Mouse (Mus musculus) ovary, postnatal 36 days (tissue): Measurements from ENCODE around the gene Dnajc5.

Experiments used
- DNase-seq: peaks from one replicate; pipeline ENCODE4 v3.0.0; 2022; ENCODE audit warnings: low spot score, mixed read lengths

Gene Dnajc5

DNA sequence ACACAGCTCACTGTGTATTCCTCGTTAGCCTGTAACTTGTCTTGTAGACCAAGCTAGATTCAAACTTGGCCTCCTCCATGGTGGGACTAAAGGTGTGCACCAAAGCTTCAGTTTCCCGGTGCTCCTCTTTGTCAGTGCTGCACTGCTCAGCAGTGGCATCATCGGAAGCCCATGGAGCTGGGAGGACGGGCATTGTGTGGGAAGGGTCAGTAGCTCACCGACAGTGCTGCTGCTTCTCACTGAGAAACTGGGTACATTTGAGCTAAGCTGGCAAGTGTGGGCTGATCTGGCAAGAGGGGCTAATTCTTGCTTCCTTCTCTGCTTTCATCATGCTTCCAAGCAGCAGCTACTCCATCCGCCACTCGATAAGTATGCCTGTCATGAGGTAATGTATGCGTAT, 9.1 kb upstream of the Dnajc5 start:
- no peak for DNase-seq

DNA sequence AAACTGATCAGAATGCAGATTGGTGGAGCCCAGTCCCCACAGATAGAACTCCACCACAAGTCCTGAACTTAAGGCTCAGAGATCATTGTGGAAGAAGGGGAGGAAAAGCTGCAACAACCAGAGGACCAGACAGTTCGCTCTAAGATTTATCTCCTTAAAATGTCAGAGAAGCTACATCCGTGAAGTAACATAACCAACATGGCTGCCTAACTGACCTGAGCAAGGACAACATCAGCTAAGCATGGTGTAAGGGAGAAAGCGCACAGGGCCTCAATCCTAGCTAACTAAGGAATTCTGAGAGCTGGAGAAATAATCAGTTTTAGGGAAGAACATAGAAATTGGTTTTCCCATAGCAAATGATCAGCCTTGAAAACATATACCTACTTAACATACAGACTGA, 1.1 kb upstream of the Dnajc5 start:
- no peak for DNase-seq

DNA sequence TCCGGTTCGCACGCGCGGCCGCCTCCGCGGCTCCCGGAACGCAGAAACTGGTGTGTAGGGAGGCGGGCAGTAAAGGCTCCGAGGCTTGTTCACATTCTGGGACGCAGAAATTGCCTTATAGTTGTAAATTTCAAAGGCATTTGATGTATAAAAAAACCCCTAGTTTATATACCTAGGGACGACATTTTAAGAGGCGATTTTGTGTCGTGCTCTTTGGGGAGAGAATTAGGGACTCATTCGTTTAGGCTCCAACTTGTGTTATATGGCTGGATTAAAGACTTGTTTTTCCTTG, 597 bp downstream of the Dnajc5 start:
- DNase-seq, result no peak

DNA sequence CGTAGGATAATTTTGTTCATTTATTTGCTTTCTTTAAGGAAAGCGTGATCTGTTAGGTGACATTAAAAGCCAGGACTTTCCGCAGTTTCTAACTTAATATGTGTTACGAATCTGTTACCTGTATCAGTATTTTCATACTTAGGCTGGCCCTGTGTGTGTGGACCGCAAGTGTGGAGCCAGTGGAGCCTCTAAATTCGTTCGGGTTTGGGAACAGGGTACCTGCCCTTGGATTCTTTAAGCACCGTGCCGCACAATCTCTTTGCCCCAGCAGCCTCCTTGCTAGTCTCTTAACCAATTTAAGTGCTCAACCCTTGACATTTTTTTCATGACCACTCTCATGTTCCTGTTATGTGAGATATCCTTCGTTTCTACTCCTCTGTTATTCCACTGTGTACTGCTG, 1.2 kb downstream of the Dnajc5 start:
- DNase-seq, result no peak

DNA sequence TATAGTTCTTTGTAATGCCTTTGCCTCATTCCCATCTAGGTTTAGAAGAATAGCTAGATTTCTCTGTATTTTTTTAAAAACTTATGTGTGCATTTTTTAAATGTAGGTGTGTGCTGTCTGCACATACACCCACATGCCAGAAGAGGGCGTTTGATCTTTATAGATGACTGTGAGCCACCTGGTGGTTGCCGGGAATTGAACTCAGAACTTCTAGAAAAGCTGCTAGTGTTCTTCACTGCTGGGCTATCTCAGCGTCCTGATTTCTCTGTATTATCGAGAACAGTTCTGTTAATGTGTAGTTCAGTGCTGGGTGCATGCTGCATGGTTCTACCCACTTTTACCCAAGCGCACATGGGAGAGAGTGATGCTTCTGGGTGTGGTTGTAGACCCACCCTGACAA, 2.5 kb downstream of the Dnajc5 start:
- no peak for DNase-seq

DNA sequence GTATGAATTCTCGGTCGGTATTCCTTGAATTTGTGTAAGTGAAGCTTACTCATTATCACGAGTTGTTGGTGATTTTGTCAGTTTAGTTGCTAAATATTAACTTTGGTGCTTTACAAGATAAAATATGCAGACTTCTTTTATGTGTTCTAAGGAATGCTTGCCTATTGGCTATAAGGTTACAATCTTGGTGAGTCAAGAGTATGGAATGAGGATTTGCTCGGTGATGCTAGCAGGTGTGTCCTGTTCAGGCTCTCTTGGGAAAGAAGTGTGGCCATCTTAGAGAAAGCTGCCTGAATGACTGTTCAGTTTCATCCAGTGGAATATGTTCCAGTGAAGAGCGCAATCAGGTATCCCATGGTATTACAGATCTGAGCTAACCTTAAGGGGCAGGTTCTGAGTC, 5.2 kb downstream of the Dnajc5 start:
- no peak for DNase-seq

DNA sequence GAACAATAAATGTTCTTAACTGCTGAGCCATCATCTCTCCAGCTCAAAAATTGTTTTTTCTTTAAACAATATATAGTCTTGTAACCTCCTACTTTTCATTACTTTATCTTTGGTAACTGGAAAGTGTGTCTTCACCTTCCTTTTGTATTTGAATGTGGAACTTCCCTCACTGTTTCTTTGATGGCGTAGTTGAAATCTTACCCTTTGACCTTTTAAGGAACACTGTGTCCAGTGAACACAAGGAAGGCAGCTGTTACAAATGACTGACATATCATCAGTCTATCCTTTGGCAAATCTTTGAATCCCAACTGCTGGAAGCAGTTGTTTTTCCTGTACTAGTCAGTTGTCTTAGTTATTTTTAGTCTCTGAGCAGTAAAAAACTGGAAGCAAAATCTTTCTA, 8.8 kb downstream of the Dnajc5 start:
- no peak for DNase-seq

DNA sequence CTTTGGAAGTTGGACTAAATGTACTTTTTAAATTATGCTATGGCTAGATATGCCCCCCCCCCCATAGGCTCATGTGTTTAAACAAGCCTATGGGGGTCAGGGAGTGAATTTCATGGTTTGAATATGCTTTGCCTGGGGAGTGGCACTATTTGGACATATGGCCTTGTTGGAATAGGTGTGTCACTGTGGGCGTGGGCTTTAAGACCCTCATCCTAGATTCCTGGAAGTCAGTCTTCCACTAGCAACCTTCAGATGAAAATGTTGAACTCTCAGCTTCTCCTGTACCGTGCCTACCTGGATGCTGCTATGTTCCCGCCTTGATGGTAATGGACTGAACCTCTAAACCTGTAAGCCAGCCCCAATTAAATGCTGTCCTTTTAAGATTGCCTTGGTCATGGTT, 12.3 kb downstream of the Dnajc5 start:
- no peak for DNase-seq

DNA sequence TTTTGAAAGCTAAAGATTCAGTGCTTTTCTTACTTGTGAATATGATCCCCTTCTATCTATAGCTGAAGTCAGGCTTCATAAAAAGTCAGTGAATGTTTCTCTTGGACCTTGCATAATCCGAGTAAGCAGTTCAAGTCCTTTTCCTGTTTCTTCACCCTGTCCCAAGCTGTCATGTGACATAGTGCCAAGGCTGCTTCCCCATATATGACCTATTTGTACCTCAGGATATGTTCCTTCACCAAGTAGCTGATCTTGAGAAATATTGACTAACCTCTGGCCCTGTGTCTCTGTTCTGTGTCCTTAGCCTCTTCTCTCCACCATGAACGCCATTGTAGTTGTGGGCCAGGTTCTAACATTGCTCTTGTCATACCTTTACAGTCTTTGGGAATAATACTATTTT, 16.1 kb downstream of the Dnajc5 start:
- no peak for DNase-seq

DNA sequence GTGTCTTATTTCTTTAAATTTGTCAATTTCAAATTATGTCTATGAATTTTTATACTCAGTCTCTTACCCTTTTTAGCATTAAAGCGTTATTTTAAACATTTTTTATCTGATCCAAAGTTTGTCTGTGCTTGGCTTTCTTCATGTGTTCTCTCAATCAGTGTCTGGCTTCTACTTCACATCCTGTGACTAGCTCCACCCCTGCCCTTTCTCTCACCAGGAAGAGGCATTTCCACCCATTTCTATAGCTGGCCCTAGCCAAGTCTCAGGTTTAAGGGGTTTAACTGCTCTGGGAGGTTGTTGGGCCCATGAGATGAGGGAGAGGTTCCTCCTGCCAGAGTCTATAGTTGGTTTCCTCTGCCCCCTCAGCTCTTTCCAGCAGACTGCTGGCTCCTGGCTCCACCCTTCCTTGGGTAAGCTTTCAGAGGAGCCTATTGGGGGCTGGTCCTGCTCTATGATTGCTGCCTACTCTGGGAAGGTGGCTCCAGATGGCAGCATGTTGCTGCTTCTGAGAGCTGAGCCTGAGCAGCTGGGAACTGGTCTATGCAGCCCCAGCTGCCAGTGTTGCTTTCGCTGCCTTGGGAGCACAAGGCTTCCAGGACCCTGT, 17.3 kb downstream of the Dnajc5 start:
- no peak for DNase-seq

DNA sequence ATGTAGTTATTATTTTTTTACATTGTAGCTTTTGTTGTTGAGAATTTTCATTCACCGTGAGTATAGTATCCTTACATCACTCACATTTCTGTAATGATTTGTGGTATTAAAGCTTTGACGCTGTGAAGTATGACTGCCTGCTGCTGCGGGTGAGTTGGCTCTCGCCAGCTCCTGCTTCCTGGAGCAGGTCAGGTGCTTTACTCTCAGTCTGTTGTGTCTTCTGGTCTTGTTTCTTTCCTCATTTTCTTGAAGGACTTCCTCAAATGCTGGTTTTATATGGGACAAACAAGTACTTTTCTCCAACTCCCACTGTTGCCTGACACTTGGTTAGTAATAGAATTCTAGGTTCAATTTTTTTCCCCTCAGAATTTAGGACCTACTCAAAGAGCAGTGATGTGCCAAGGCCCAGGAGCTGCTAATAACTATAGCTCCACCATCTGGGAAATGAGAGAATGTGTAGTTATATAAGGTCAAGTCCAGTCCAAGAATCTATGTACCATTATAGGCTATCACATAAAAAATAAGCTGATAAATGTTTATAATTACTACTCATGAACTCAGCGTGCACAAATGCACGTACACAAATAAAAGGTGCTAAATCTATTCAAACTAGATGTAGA, 21.6 kb downstream of the Dnajc5 start:
- DNase-seq, result no peak

DNA sequence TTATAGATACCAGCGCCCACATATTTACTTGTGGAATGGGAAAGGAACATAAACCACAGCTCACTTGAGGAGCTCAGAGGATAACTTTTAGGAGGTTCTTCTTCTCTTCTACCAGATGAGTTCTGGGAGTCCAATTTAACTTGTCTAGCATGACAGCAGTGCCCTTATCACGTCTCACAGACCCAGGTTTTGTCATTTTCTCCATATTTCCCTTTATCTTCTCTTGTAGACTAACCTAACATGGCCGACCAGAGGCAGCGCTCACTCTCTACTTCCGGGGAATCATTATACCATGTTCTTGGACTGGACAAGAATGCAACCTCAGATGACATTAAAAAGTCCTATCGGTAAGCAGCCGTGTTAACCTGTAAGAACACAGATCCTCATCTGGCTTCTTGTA, 25.9 kb downstream of the Dnajc5 start:
- no peak for DNase-seq

DNA sequence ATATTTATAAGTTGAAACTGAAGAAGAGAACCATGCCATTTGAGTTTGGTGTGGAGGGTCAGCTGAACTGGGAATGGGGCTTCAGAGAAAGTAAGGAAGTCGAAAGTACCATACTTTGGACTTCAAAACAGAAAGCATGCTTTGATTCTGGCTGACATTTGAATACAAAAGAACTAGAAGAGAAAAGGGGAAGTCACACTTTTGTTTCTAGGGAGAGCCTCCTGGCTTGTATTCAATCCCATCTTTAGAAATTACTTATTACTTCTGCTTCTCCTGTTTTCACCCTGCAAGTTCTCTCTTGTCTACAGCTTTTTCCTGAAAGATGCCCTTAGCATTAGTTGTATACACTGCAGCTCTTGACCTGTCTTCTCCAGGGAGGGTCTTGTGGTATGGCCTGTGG, 27.9 kb downstream of the Dnajc5 start:
- no peak for DNase-seq

DNA sequence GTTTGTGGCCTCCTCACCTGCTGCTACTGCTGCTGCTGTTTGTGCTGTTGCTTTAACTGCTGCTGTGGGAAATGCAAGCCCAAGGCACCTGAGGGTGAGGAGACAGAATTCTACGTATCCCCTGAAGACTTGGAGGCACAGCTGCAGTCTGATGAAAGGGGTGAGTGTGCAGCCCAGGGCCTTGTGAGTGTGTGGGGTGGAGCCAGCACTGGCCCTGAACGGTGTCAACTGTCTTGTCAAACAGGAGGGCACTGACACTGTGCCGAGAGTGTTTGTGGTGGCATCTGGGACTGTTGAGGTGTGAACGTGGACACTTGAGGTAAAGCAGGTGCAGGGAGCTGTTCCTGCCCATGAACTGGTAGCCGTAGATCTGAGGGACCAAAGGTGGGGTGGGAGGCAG, 28.4 kb downstream of the Dnajc5 start:
- DNase-seq, result no peak

DNA sequence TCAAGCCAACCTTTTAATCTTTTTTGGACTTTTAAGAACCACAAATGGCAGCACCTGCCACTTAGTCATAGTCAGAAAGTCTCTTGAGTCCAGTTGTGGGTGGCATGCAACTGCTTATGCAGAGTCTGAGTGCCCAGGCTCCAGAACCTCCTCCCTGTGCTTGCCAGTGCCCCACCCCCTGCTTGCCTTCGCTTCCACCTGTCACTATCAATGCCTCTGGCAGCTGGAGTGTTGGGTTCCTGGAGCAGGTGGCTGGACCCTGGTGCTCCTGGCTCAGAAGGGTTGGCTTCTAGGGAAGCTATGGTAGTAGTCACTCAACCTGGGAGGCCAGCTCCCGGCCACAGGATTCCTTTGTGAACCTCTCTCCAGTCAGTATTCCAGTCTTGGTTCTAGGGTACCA, 29.9 kb downstream of the Dnajc5 start:
- DNase-seq, result no peak

DNA sequence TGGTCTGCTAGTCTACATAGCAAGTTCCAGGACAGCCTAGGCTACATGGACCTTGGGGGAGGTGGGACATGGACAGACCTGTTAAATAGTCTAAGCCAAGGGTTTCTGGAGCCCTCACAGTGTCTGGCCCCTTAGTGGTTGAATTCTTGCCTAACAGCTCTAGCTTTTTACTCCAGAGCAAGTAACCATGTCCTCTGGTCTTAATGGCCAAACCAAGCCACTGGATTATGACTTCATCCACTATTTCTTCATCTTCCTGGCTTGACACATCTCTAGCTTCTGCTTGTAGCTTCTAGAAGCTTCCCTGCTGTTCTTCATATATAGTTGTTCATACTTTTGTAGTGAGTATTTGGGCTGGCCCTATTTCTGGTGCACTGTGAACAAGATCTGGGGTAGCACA, 33.5 kb downstream of the Dnajc5 start:
- DNase-seq, result no peak

DNA sequence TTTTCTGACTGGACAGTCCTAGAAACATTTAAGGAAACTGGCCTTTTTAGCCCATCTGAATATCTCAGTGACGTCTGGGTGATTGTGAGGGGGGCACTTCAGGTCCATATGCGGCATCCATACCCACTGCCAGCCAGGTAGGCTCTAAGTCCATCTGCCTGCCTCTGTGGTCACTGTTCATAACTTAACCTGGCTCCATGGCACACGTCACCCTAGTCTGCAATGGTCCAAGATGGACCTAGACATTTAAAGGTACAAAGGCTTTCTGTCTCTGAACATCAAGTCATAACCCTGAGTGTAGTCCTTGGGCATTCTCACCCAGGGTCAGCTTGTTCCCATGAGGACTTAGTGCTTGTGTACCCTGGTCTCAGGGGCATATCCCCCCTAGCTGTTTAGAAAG, 47.1 kb downstream of the Dnajc5 start:
- no peak for DNase-seq

DNA sequence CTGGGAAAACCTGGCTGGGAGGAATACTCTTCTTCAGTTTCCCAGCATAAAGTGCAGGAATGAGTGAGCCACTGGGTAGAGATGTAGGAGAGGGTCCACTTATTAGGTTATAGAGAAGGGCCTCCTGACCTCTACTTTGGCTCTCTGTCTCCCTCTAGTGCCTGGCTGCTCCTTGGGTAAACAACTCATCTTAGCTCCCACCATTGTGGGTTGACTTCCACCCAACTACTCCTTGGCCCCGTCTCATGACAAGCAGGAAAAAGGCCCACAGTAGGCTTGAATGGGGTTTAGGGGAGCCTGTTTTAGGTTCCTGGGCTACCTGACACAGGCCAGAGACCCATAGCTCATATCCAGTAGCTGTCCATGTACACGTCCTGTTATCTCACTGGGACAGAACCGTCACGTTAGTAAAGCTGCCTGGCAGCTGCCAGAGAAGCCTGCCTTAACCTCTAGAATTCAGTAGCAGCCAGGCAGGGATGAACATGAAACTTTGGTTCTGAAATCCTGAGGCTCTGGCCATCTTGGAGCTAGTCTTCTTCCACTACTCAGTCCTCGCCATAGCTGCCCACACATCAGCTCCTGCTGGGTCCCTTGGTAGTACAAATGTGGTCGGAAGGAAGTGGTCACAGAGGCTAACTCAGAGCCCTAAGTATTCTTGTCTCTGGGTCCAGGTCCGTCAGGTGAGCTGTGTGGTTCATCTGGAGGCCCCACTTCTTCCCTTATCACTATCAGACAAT, 48.2 kb downstream of the Dnajc5 start:
- DNase-seq, result no peak

DNA sequence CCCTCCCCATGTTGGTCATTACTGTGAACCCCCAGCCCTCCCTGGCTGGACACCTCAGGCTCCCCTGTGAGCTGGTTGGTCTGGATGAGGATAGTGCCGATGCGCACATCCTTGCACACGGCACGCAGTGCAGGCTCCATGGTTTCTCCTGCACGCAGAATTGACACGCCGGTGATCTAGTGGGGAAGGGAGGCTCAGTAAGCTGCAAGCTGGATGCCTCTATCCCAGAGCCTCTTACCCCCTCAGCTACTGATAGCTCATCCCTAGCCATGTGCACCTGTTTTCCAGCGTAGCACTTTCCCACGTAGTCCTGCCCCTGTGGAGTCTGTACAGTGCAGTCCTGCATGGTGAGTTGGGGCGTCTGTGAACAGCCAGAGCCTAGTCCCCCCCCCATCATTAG, 49.6 kb downstream of the Dnajc5 start:
- no peak for DNase-seq

DNA sequence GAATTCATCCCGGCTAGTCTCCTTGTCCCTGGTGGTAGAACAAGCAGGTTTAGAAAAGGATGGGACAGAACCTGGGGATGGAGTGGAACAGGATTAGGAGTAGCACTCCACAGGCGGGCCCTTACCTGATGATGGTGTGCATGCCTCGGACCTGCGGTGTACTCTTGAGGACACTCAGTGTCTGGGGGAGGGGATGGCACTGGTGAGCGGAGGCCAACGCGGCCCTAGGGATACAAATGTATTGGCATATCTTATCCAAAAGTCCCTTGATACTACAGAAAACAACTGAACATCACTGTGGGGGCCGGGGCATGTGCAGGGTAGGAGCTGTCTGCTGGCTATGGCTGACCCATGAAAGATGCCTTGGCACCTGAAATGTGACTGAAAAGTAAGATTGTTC, 50.1 kb downstream of the Dnajc5 start:
- DNase-seq, result no peak

DNA sequence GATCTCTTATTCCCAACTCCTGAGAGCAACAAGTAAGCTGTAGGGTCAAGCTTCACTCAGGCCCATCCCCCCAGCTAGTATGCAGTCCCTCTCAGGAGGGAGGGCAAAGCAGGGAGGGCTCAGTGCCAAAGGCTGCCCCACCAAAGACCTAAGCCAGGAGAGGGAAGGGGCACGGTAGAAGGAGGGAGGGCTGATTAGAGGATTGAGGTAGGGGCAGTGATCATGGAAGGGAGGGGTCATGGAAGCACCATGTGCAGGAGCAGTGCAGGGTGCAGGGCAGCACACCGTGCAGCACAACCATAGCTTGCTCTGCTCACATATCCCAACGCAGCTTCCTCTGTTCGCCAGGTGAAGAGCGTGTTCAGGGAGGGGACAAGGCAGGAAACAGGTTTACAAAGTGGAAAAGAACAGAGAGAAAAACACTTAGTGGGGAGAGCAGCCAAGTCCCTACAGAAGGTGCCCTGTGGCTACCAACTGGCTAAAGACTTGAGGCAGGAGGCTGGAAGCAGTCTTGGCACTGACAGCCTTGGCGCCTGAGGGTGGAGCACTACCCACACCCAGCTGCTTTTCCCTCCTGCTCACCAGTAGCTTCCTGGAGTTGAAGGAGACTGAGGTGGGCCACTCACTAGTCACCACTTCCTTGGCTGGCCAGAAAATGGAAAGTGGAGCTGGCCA, 50.8 kb downstream of the Dnajc5 start:
- DNase-seq, result no peak

DNA sequence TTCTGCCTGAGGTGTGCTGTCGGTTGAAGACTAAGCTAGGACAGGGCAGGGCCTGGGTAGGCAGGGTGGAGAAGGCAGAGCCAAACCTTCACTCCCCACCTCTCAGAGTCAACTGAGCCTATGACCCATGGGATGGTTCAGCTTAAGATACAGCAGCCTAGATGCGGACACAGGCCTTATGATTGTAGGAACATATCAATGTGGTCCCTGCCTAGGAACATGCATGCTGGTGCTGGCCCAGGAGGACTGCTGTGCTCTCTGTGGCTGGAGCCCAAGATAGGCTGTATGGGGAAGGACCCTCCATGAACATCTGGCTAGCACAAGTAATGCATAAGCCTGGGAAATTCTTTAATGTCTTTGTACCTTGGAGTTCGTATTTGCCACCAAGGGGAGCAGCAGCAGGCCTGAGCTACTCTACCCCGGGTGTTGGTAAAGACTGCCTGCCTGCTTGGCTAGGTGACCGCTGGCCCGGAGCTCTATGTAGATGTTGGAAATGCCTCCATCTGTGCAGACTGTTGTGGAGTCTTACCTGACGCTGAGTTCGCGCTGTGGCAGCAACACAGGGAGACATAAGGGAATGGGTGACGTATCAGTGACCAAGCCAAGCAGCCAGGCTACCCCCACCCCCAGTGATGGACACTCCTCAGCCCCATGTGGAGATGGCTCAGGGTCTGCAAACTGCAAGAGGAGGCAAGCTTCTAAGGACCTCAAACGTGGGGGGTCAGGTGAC, 51.8 kb downstream of the Dnajc5 start:
- no peak for DNase-seq
